Comparison of ENCODE assay signal across 8 mouse cellular contexts in the genomic region with DNA sequence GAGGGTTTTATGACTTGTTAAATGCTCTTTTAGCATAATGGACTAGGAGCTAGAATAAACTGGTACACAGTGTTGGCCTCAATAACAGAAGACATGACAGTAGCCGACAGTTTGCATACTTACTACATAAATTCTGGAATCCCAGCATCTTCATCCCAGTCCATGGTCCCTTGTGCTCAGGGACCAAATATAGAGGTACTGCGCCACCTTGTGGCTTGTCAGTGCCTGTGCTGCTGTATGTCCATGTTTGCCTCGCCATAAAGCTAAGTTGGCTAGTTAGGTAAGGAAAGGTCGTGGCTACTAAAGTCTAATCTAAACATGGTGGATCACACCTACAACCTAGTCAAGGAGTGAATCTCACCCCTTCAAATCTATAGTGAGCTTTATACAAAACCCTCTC. TPM values are rescaled to one million over a fixed set of nuclear protein-coding genes. Genes with fewer than 3 reads are reported as not detected.
DNase-seq lines count a peak whose midpoint lies in the region; ATAC-seq and TF ChIP-seq lines count a peak whose summit lies in the region.

No protein-coding gene starts in this region.

- TF ChIP-seq POLR2A in small intestine, adult 2 months (IDR thresholded peaks at IDR 0.05; ENCODE audit: low read depth, low read length) = no peak

- peak; percentile 55 to 77 for DNase-seq in heart, adult 18-20 months
- DNase-seq in c-Kit-positive CD71-negative TER-119-negative erythroid progenitor cells, embryonic 14.5 days (ENCODE audit: low read depth) = peak; percentile 38
- DNase-seq in forebrain, embryonic 10.5 days (ENCODE audit: extremely low spot score, low spot score) = peak; percentile 63
- DNase-seq in layer of hippocampus, postnatal 36 days = peak; percentile 29 to 44
- peak; percentile 82 for DNase-seq in mesoderm, embryonic 11.5 days (ENCODE audit: low read depth, low spot score)

- no peak overlapping the region for H3K27ac ChIP-seq in heart, embryonic 11.5 days (ENCODE audit: low read depth, low read length)
- H3K27ac ChIP-seq in forebrain, embryonic 10.5 days = no peak overlapping the region
- no peak overlapping the region for H3K27ac ChIP-seq in hindbrain, embryonic 16.5 days (ENCODE audit: low read depth, low read length)
- no peak overlapping the region for H3K27ac ChIP-seq in small intestine, adult 2 months (ENCODE audit: insufficient read depth, low read depth, low read length)

- peak; percentile 88; the same call in 1 of the 2 replicates for TF ChIP-seq CTCF in small intestine, adult 2 months (IDR thresholded peaks at IDR 0.05; ENCODE audit: extremely low read depth, insufficient read length, insufficient replicate concordance, low read depth, low read length)

- 26% methylated on average over 4 of the region's 4 CpGs for WGBS in heart, embryonic 11.5 days (ENCODE audit: insufficient replicate concordance)
- WGBS in forebrain, embryonic 10.5 days = 31% methylated on average over 4 of the region's 4 CpGs
- 16% methylated on average over 4 of the region's 4 CpGs for whole genome bisulfite sequencing in hindbrain, embryonic 16.5 days
- WGBS in small intestine, adult 2 months = 21% methylated on average over 4 of the region's 4 CpGs

- H3K9me3 ChIP-seq in heart, embryonic 11.5 days (replicated peaks; ENCODE audit: control insufficient read depth, low read length) = no peaks in the 10 kb centered on the region
- no peaks in the 10 kb centered on the region for H3K9me3 ChIP-seq in forebrain, embryonic 10.5 days
- no peaks in the 10 kb centered on the region for H3K9me3 ChIP-seq in hindbrain, embryonic 16.5 days (ENCODE audit: control insufficient read depth, low read length)

- no peak for ATAC-seq in heart, embryonic 11.5 days (replicated peaks; ENCODE audit: insufficient number of reproducible peaks, low FRiP score, low TSS enrichment)
- ATAC-seq in hindbrain, embryonic 16.5 days = peak; percentile 71

- no peaks in the 10 kb centered on the region for H3K27me3 ChIP-seq in heart, embryonic 11.5 days (ENCODE audit: control insufficient read depth, insufficient read depth, low read length)
- no peaks in the 10 kb centered on the region for H3K27me3 ChIP-seq in forebrain, embryonic 10.5 days (ENCODE audit: poor library complexity, severe bottlenecking)
- no peaks in the 10 kb centered on the region for H3K27me3 ChIP-seq in hindbrain, embryonic 16.5 days (replicated peaks; ENCODE audit: control insufficient read depth, insufficient read depth, low read length)
- H3K27me3 ChIP-seq in small intestine, adult 2 months (ENCODE audit: control insufficient read depth, insufficient read depth, low read length) = no peaks in the 10 kb centered on the region

- no peak overlapping the region for H3K9ac ChIP-seq in heart, embryonic 11.5 days (ENCODE audit: low read depth, low read length)
- H3K9ac ChIP-seq in hindbrain, embryonic 16.5 days (ENCODE audit: low read depth, low read length) = no peak overlapping the region

- peaks cover 8% of the 10 kb centered on the region for H3K36me3 ChIP-seq in heart, embryonic 11.5 days (ENCODE audit: control insufficient read depth, insufficient read depth, low read length)
- peaks cover 27% of the 10 kb centered on the region for H3K36me3 ChIP-seq in forebrain, embryonic 10.5 days (replicated peaks)
- peaks cover 13% of the 10 kb centered on the region for H3K36me3 ChIP-seq in hindbrain, embryonic 16.5 days (ENCODE audit: control insufficient read depth, insufficient read depth, low read length)
- H3K36me3 ChIP-seq in small intestine, adult 2 months (ENCODE audit: control insufficient read depth, insufficient read depth, low read length) = peaks cover 15% of the 10 kb centered on the region

- no peaks in the 10 kb centered on the region for H3K4me1 ChIP-seq in heart, embryonic 11.5 days (ENCODE audit: control insufficient read depth, insufficient read depth, low read length)
- H3K4me1 ChIP-seq in forebrain, embryonic 10.5 days = no peaks in the 10 kb centered on the region
- H3K4me1 ChIP-seq in hindbrain, embryonic 16.5 days (ENCODE audit: control insufficient read depth, insufficient read depth, low read depth, low read length) = no peaks in the 10 kb centered on the region
- H3K4me1 ChIP-seq in small intestine, adult 2 months (ENCODE audit: control insufficient read depth, insufficient read depth, insufficient read length, low read length) = no peaks in the 10 kb centered on the region; the same call in 1 of the 2 replicates

- H3K4me2 ChIP-seq in heart, embryonic 11.5 days = no peak overlapping the region
- no peak overlapping the region for H3K4me2 ChIP-seq in hindbrain, embryonic 16.5 days (ENCODE audit: low read length)

- no peak overlapping the region for H3K4me3 ChIP-seq in heart, embryonic 11.5 days (ENCODE audit: low read depth, low read length)
- no peak overlapping the region for H3K4me3 ChIP-seq in forebrain, embryonic 10.5 days
- no peak overlapping the region for H3K4me3 ChIP-seq in hindbrain, embryonic 16.5 days (ENCODE audit: low read length)
- no peak overlapping the region for H3K4me3 ChIP-seq in small intestine, adult 2 months (ENCODE audit: low read depth, low read length)

RNA-seq across cellular contexts. Expression of gene Il6st, which starts 45.6 kb away (rescaled TPM):
- 100 to 1,000 TPM; 212 to 240 TPM for total RNA-seq in heart, adult 18-20 months (2021)
- 50.0 and 68.2 TPM in 2 replicates for polyA plus RNA-seq in heart, embryonic 11.5 days (2014; fragmentation: Nextera tagmentation; extraction: Ambion mirVana)
- polyA plus RNA-seq in forebrain, embryonic 10.5 days (2016; fragmentation: Nextera tagmentation; extraction: Ambion mirVana) = 20.1 and 20.4 TPM in 2 replicates
- polyA plus RNA-seq in hindbrain, embryonic 16.5 days (2015; fragmentation: Nextera tagmentation; extraction: Ambion mirVana) = 21.5 and 27.1 TPM in 2 replicates
- 10 to 100 TPM; 67.3 to 80.3 TPM for total RNA-seq in layer of hippocampus, postnatal 36 days (2021)
- 6.3 and 8.3 TPM in 2 replicates for polyA plus RNA-seq in small intestine, adult 2 months (2012; rRNA removed)
